Mouse (Mus musculus) urinary bladder, adult 2 months (tissue): ENCODE data around the gene Evpl. TPM values are rescaled to one million over a fixed set of nuclear protein-coding genes. Genes with fewer than 3 reads are reported as not detected.

ENCODE experiments used
- DNase-seq: peaks from one replicate; pipeline ENCODE4 v3.0.0; 2022; ENCODE audit warnings: low spot score
- polyA plus RNA-seq: library from polyadenylated mRNA; depleted of rRNA; stranded (reverse); fragments of >200 nt; gene quantifications from 2 replicates; pipeline ENCODE4 v1.2.3, GENCODE M21; 2012

Gene Evpl
- polyA plus RNA-seq, 1 experiment = 16.9 TPM

- DNase-seq = no peak
Measured at GRCm38 (mm10) chr11:116255090-116255981, 17.5 kb upstream of the Evpl start.

- no peak for DNase-seq
Measured at GRCm38 (mm10) chr11:116254627-116255026, 16.8 kb upstream of the Evpl start.

- DNase-seq = no peak
Measured at GRCm38 (mm10) chr11:116253076-116253600, 15.3 kb upstream of the Evpl start.

GRCm38 (mm10) chr11:116250898-116251297, 13.0 kb upstream of the Evpl start:
- DNase-seq = no peak

- DNase-seq = no peak
Measured at GRCm38 (mm10) chr11:116247502-116248222, 9.8 kb upstream of the Evpl start.

- no peak for DNase-seq
Measured at GRCm38 (mm10) chr11:116245616-116246015, 7.7 kb upstream of the Evpl start.

GRCm38 (mm10) chr11:116244580-116244979, 6.7 kb upstream of the Evpl start:
- no peak for DNase-seq

GRCm38 (mm10) chr11:116241744-116242235, 3.9 kb upstream of the Evpl start:
- no peak for DNase-seq

GRCm38 (mm10) chr11:116239797-116240196, 1.9 kb upstream of the Evpl start:
- DNase-seq = no peak

- DNase-seq = no peak
Measured at GRCm38 (mm10) chr11:116234901-116235300, 3.0 kb downstream of the Evpl start.

GRCm38 (mm10) chr11:116232427-116232826, 5.5 kb downstream of the Evpl start:
- DNase-seq = no peak

- DNase-seq = no peak
Measured at GRCm38 (mm10) chr11:116228699-116229098, 9.2 kb downstream of the Evpl start.

- DNase-seq = peak; percentile 70
Measured at GRCm38 (mm10) chr11:116226414-116226813, 11.5 kb downstream of the Evpl start.

- DNase-seq = no peak
Measured at GRCm38 (mm10) chr11:116222740-116223059, 15.2 kb downstream of the Evpl start.

- no peak for DNase-seq
Measured at GRCm38 (mm10) chr11:116221931-116222739, 15.7 kb downstream of the Evpl start.

GRCm38 (mm10) chr11:116219885-116220284, 18.0 kb downstream of the Evpl start:
- no peak for DNase-seq

- DNase-seq = peak; percentile 69
Measured at GRCm38 (mm10) chr11:116218737-116219400, 19.0 kb downstream of the Evpl start.

GRCm38 (mm10) chr11:116218263-116218662, 19.6 kb downstream of the Evpl start:
- DNase-seq = no peak

GRCm38 (mm10) chr11:116216549-116216948, 21.3 kb downstream of the Evpl start:
- DNase-seq = no peak

GRCm38 (mm10) chr11:116215991-116216390, 21.9 kb downstream of the Evpl start:
- DNase-seq = no peak

- no peak for DNase-seq
Measured at GRCm38 (mm10) chr11:116215181-116215580, 22.7 kb downstream of the Evpl start.
